Mouse (Mus musculus): ENCODE measurements around the gene Lrrc19. TPM values are rescaled to one million over a fixed set of nuclear protein-coding genes. Genes with fewer than 3 reads are reported as not detected.

Lrrc19 gene
- polyA plus RNA-seq, 1 experiment, result not detected

GRCm38 (mm10) chr4:94610339-94610738 is 39.6 kb downstream of the Lrrc19 start:
- Histone ChIP-seq H3K4me1 (ENCODE audit: control insufficient read depth, insufficient read depth, insufficient read length, low read length) (no peaks in the 10 kb centered on the region), H3K27ac (replicated peaks; ENCODE audit: low read depth, low read length) (no peak overlapping the region), H3K4me3 (ENCODE audit: insufficient read depth, low read depth, low read length) (no peak overlapping the region)

- H3K27ac ChIP-seq (replicated peaks; ENCODE audit: low read depth, low read length), result no peak overlapping the region
- no peak overlapping the region for H3K4me3 ChIP-seq (ENCODE audit: insufficient read depth, low read depth, low read length)
- H3K4me1 ChIP-seq (ENCODE audit: control insufficient read depth, insufficient read depth, insufficient read length, low read length), result peaks cover 2% of the 10 kb centered on the region; the same call in 1 of the 2 replicates
These were observed 44.4 kb downstream of the Lrrc19 start for GRCm38 (mm10) chr4:94605591-94605990.

GRCm38 (mm10) chr4:94604452-94605019 is 45.4 kb downstream of the Lrrc19 start:
- Histone ChIP-seq H3K4me3 (ENCODE audit: insufficient read depth, low read depth, low read length) (no peak overlapping the region), H3K27ac (replicated peaks; ENCODE audit: low read depth, low read length) (no peak overlapping the region), H3K4me1 (ENCODE audit: control insufficient read depth, insufficient read depth, insufficient read length, low read length) (peaks cover 2% of the 10 kb centered on the region; the same call in 1 of the 2 replicates)

- Histone ChIP-seq H3K27ac (replicated peaks; ENCODE audit: low read depth, low read length) (peak within 1 kb of the TSS; percentile 91), H3K4me3 (ENCODE audit: insufficient read depth, low read depth, low read length) (peak within 1 kb of the TSS; percentile 94), H3K4me1 (ENCODE audit: control insufficient read depth, insufficient read depth, insufficient read length, low read length) (peaks cover 2% of the 10 kb centered on the region; the same call in 1 of the 2 replicates)
These were observed 46.8 kb downstream of the Lrrc19 start, which contains the start of gene Plaa for GRCm38 (mm10) chr4:94603031-94603629. Gene Plaa (minus strand): TSS chr4:94603244.

GRCm38 (mm10) chr4:94602496-94603030 is 47.4 kb downstream of the Lrrc19 start:
- H3K4me3 ChIP-seq (ENCODE audit: insufficient read depth, low read depth, low read length), result peak overlapping the region; percentile 94
- H3K27ac ChIP-seq (replicated peaks; ENCODE audit: low read depth, low read length), result peak overlapping the region; percentile 42
- H3K4me1 ChIP-seq (ENCODE audit: control insufficient read depth, insufficient read depth, insufficient read length, low read length), result peaks cover 2% of the 10 kb centered on the region; the same call in 1 of the 2 replicates

- H3K4me1 ChIP-seq (ENCODE audit: control insufficient read depth, insufficient read depth, insufficient read length, low read length), result peaks cover 2% of the 10 kb centered on the region; the same call in 1 of the 2 replicates
- no peak overlapping the region for H3K27ac ChIP-seq (replicated peaks; ENCODE audit: low read depth, low read length)
- H3K4me3 ChIP-seq (ENCODE audit: insufficient read depth, low read depth, low read length), result no peak overlapping the region
These were observed 48.5 kb downstream of the Lrrc19 start for GRCm38 (mm10) chr4:94601395-94601794.

GRCm38 (mm10) chr4:94592709-94593108 is 57.2 kb downstream of the Lrrc19 start:
- Histone ChIP-seq H3K4me3 (ENCODE audit: insufficient read depth, low read depth, low read length) (no peak overlapping the region), H3K27ac (replicated peaks; ENCODE audit: low read depth, low read length) (no peak overlapping the region), H3K4me1 (ENCODE audit: control insufficient read depth, insufficient read depth, insufficient read length, low read length) (peaks cover 5% of the 10 kb centered on the region; the same call in 1 of the 2 replicates)

- no peak overlapping the region for H3K4me3 ChIP-seq (ENCODE audit: insufficient read depth, low read depth, low read length)
- H3K27ac ChIP-seq (replicated peaks; ENCODE audit: low read depth, low read length), result no peak overlapping the region
- peaks cover 5% of the 10 kb centered on the region; the same call in 1 of the 2 replicates for H3K4me1 ChIP-seq (ENCODE audit: control insufficient read depth, insufficient read depth, insufficient read length, low read length)
These were observed 58.1 kb downstream of the Lrrc19 start for GRCm38 (mm10) chr4:94591765-94592381.

Other genes starting within 250 kb of the Lrrc19 start
- not detected in 2 replicates for gene Gm10306, start 93.6 kb downstream of the Lrrc19 start, polyA plus RNA-seq (2012; ENCODE audit: insufficient read depth, insufficient read length, missing spikeins)
- gene Caap1, start 93.3 kb downstream of the Lrrc19 start, polyA plus RNA-seq (2012; ENCODE audit: insufficient read depth, insufficient read length, missing spikeins), result 4.6 and 5.2 TPM in 2 replicates
- 41.8 and 48.4 TPM in 2 replicates for gene Plaa, start 46.9 kb downstream of the Lrrc19 start, polyA plus RNA-seq (2012; ENCODE audit: insufficient read depth, insufficient read length, missing spikeins)
- gene Ift74, start 35.7 kb downstream of the Lrrc19 start, polyA plus RNA-seq (2012; ENCODE audit: insufficient read depth, insufficient read length, missing spikeins), result 4.8 and 7.1 TPM in 2 replicates
- gene Tek, start 89.1 kb upstream of the Lrrc19 start, polyA plus RNA-seq (2012; ENCODE audit: insufficient read depth, insufficient read length, missing spikeins), result 8.7 and 13.7 TPM in 2 replicates